Comparison of ENCODE assay signal across 8 mouse cellular contexts in genomic region chr12:116071023-116071422, GRCm38 (mm10). TPM values are rescaled to one million over a fixed set of nuclear protein-coding genes. Genes with fewer than 3 reads are reported as not detected.
DNase-seq lines count a peak whose midpoint lies in the region; ATAC-seq and TF ChIP-seq lines count a peak whose summit lies in the region.

No protein-coding gene starts in this region.

- ATAC-seq in forebrain, postnatal 0 days = peak; percentile 85
- ATAC-seq in lung, embryonic 15.5 days (ENCODE audit: borderline replicate concordance, extremely low read depth, low FRiP score, low TSS enrichment) = peak; percentile 87

- no peaks in the 10 kb centered on the region for H3K4me1 ChIP-seq in forebrain, postnatal 0 days (ENCODE audit: insufficient read depth)
- no peaks in the 10 kb centered on the region for H3K4me1 ChIP-seq in lung, embryonic 15.5 days

- H3K4me2 ChIP-seq in forebrain, postnatal 0 days (ENCODE audit: low read depth) = no peak overlapping the region
- no peak overlapping the region for H3K4me2 ChIP-seq in lung, embryonic 15.5 days

- WGBS in forebrain, postnatal 0 days = 28% methylated on average over 3 of the region's 3 CpGs
- WGBS in lung, embryonic 15.5 days = 17% methylated on average over 3 of the region's 3 CpGs

- peak; percentile 63 for TF ChIP-seq CTCF in forebrain, postnatal 0 days (IDR thresholded peaks at IDR 0.05; ENCODE audit: low read depth)

- H3K27me3 ChIP-seq in forebrain, postnatal 0 days (ENCODE audit: insufficient read depth, low read length) = no peaks in the 10 kb centered on the region
- no peaks in the 10 kb centered on the region for H3K27me3 ChIP-seq in lung, embryonic 15.5 days

- DNase-seq in ovary, postnatal 14 days (ENCODE audit: low spot score) = peak; percentile 33
- no peak for DNase-seq in ovary, postnatal 10 days (ENCODE audit: low spot score)
- DNase-seq in cerebellum, adult 9-10 months = peak; percentile 85
- no peak for DNase-seq in forebrain, postnatal 0 days
- peak; percentile 3 for DNase-seq in induced T-regulatory cell, adult 2 months (ENCODE audit: low read depth)
- DNase-seq in retina, postnatal 1 day = peak; percentile 87
- no peak for DNase-seq in spleen, postnatal 36 days (ENCODE audit: low spot score in 2 of 2)

- no peak overlapping the region for H3K9ac ChIP-seq in forebrain, postnatal 0 days
- no peak overlapping the region for H3K9ac ChIP-seq in lung, embryonic 15.5 days

- no peak overlapping the region for H3K27ac ChIP-seq in forebrain, postnatal 0 days (ENCODE audit: low read depth, low read length)
- no peak overlapping the region for H3K27ac ChIP-seq in lung, embryonic 15.5 days

- no peaks in the 10 kb centered on the region for H3K36me3 ChIP-seq in forebrain, postnatal 0 days (ENCODE audit: insufficient read depth)
- no peaks in the 10 kb centered on the region for H3K36me3 ChIP-seq in lung, embryonic 15.5 days

- H3K9me3 ChIP-seq in forebrain, postnatal 0 days (ENCODE audit: low read length) = no peaks in the 10 kb centered on the region
- H3K9me3 ChIP-seq in lung, embryonic 15.5 days = no peaks in the 10 kb centered on the region

- no peak overlapping the region for H3K4me3 ChIP-seq in forebrain, postnatal 0 days (ENCODE audit: low read depth, low read length)
- H3K4me3 ChIP-seq in lung, embryonic 15.5 days = no peak overlapping the region

RNA-seq across cellular contexts. Expression of gene Vipr2, which starts 6.5 kb away (rescaled TPM):
- 0.85 and 2.7 TPM in 2 replicates for total RNA-seq in forebrain, postnatal 0 days (2014; rRNA removed)
- polyA plus RNA-seq in forebrain, postnatal 0 days (2015; fragmentation: Nextera tagmentation; extraction: Ambion mirVana) = 0.69 and 1.4 TPM in 2 replicates
- 2.6 and 3.3 TPM in 2 replicates for polyA plus RNA-seq in lung, embryonic 15.5 days (2015; fragmentation: Nextera tagmentation; extraction: Ambion mirVana)

RNA-seq across cellular contexts. Expression of gene Zfp386, which starts 23.5 kb away (rescaled TPM):
- 54.5 and 63.1 TPM in 2 replicates for total RNA-seq in forebrain, postnatal 0 days (2014; rRNA removed)
- 43.7 and 45.7 TPM in 2 replicates for polyA plus RNA-seq in forebrain, postnatal 0 days (2015; fragmentation: Nextera tagmentation; extraction: Ambion mirVana)
- polyA plus RNA-seq in lung, embryonic 15.5 days (2015; fragmentation: Nextera tagmentation; extraction: Ambion mirVana) = 43.7 and 44.3 TPM in 2 replicates

Comparison
In these comparisons a context has a peak if more than half of its experiments do, and no peak if none do; other contexts are left out.
1. DNase-seq: peak in ovary, postnatal 14 days (single experiment), cerebellum, adult 9-10 months (single experiment), induced T-regulatory cell, adult 2 months (single experiment) and retina, postnatal 1 day (single experiment); none in ovary, postnatal 10 days (single experiment), forebrain, postnatal 0 days (single experiment) and spleen, postnatal 36 days (0 of 2).